Mouse (Mus musculus): Measurements from ENCODE around the gene Cd302. TPM values are rescaled to one million over a fixed set of nuclear protein-coding genes. Genes with fewer than 3 reads are reported as not detected.

The Cd302 gene
- total and polyA plus RNA-seq, 3 experiments, result not detected

DNA sequence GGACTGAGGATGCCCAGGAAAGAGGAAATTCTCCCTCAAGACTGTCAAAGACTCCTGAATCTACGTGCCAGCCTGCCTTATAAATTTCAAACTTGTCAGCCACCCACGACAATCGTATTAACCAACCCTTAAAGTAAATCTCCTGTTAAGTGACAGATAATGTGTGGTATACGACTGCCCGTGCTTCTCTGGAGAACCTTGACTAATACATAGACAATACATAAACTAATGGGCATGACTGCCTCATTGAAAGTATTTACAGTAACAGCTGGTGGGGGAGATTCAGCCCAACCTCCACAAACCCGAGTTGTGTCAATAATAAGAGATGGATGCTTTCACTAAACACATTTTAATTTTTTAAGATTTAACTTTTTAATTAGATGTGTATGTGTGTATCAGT lies 78.5 kb downstream of the Cd302 start:
- no peak overlapping the region for H3K4me2 ChIP-seq (ENCODE audit: insufficient read depth, low read depth, poor library complexity, severe bottlenecking)
- no peak overlapping the region for H3K27ac ChIP-seq (ENCODE audit: insufficient read depth, low read depth)
- H3K9me3 ChIP-seq (replicated peaks; ENCODE audit: low read length), result no peaks in the 10 kb centered on the region
- H3K27me3 ChIP-seq (replicated peaks), result no peaks in the 10 kb centered on the region
- dilution Hi-C loops (cut with MboI; ENCODE audit: extremely low pct_ligation_motif_present, extremely low pct_unique_long_range_greater_than_20kb, low sequenced_read_pairs), result no loop called here
- peaks cover 14% of the 10 kb centered on the region for H3K79me2 ChIP-seq (replicated peaks; ENCODE audit: control insufficient read depth, extremely low read depth, insufficient read depth, poor library complexity, severe bottlenecking)
- H3K4me1 ChIP-seq (ENCODE audit: control insufficient read depth in 1 of 2, insufficient read depth in 2 of 2), result peaks cover 7 to 25% of the 10 kb centered on the region in 2 experiments
- TF ChIP-seq MAFK (IDR thresholded peaks at IDR 0.05; ENCODE audit: insufficient replicate concordance, low read length) (no peak), USF1 (IDR thresholded peaks at IDR 0.05; ENCODE audit: low read depth, low read length) (no peak), ZC3H11A (IDR thresholded peaks at IDR 0.05; ENCODE audit: low read depth, low read length) (no peak), CHD1 (IDR thresholded peaks at IDR 0.05; ENCODE audit: low read depth, low read length) (no peak), MXI1 (IDR thresholded peaks at IDR 0.05; ENCODE audit: low read depth, low read length) (no peak), BHLHE40 (IDR thresholded peaks at IDR 0.05; ENCODE audit: low read depth, low read length) (no peak)
- H3K4me3 ChIP-seq (replicated peaks in 1 of 3; ENCODE audit: low read depth in 2 of 3, low read length in 2 of 3, poor library complexity in 1 of 3), result no peak overlapping the region
- H3K36me3 ChIP-seq (replicated peaks in 1 of 2; ENCODE audit: control insufficient read depth in 1 of 2, insufficient read depth in 1 of 2, low read length in 1 of 2), result peaks cover 3 to 16% of the 10 kb centered on the region in 2 experiments
- DNase-seq (ENCODE audit: extremely low read depth), result no peak
- H3K9ac ChIP-seq (ENCODE audit: insufficient read depth, low read depth), result no peak overlapping the region
- in situ Hi-C loops (cut with MboI; ENCODE audit: low pct_ligation_motif_present, low pct_unique_long_range_greater_than_20kb, low sequenced_read_pairs), result no loop called here

- Histone ChIP-seq H3K36me3 (replicated peaks in 1 of 2; ENCODE audit: control insufficient read depth in 1 of 2, insufficient read depth in 1 of 2, low read length in 1 of 2) (peaks cover 3 to 16% of the 10 kb centered on the region in 2 experiments), H3K27ac (ENCODE audit: insufficient read depth, low read depth) (no peak overlapping the region), H3K4me3 (replicated peaks in 1 of 3; ENCODE audit: low read depth in 2 of 3, low read length in 2 of 3, poor library complexity in 1 of 3) (no peak overlapping the region), H3K27me3 (replicated peaks) (no peaks in the 10 kb centered on the region), H3K9ac (ENCODE audit: insufficient read depth, low read depth) (no peak overlapping the region), H3K4me2 (ENCODE audit: insufficient read depth, low read depth, poor library complexity, severe bottlenecking) (no peak overlapping the region), H3K9me3 (replicated peaks; ENCODE audit: low read length) (no peaks in the 10 kb centered on the region), H3K4me1 (ENCODE audit: control insufficient read depth in 1 of 2, insufficient read depth in 2 of 2) (peaks cover 7 to 29% of the 10 kb centered on the region in 2 experiments), H3K79me2 (replicated peaks; ENCODE audit: control insufficient read depth, extremely low read depth, insufficient read depth, poor library complexity, severe bottlenecking) (peaks cover 3% of the 10 kb centered on the region)
- dilution Hi-C loops (cut with MboI; ENCODE audit: extremely low pct_ligation_motif_present, extremely low pct_unique_long_range_greater_than_20kb, low sequenced_read_pairs) (no loop called here), in situ Hi-C loops (cut with MboI; ENCODE audit: low pct_ligation_motif_present, low pct_unique_long_range_greater_than_20kb, low sequenced_read_pairs) (no loop called here)
- TF ChIP-seq RCOR1 (conservative IDR thresholded peaks at IDR 0.05; ENCODE audit: low read depth, low read length), result no peak
- TF ChIP-seq CHD1 (IDR thresholded peaks at IDR 0.05; ENCODE audit: low read depth, low read length), result no peak
- TF ChIP-seq BHLHE40 (IDR thresholded peaks at IDR 0.05; ENCODE audit: low read depth, low read length), result no peak
- TF ChIP-seq TBP (conservative IDR thresholded peaks at IDR 0.05; ENCODE audit: low read depth, low read length), result no peak
- TF ChIP-seq POLR2A (IDR thresholded peaks at IDR 0.05; ENCODE audit: low read depth, low read length), result no peak
- no peak for TF ChIP-seq USF2 (conservative IDR thresholded peaks at IDR 0.05; ENCODE audit: low read depth, low read length)
- TF ChIP-seq ZNF384 (IDR thresholded peaks at IDR 0.05; ENCODE audit: low read depth, low read length), result no peak
- no peak for TF ChIP-seq MYC (IDR thresholded peaks at IDR 0.05; ENCODE audit: low read depth, low read length)
- TF ChIP-seq ZMIZ1 (IDR thresholded peaks at IDR 0.05; ENCODE audit: low read depth, low read length), result no peak
- no peak for TF ChIP-seq ZC3H11A (IDR thresholded peaks at IDR 0.05; ENCODE audit: low read depth, low read length)
- no peak for TF ChIP-seq RAD21 (IDR thresholded peaks at IDR 0.05; ENCODE audit: low read depth, low read length)
- TF ChIP-seq POLR2AphosphoS2 (IDR thresholded peaks at IDR 0.05; ENCODE audit: low read depth, low read length), result no peak
- no peak for TF ChIP-seq IRF4 (IDR thresholded peaks at IDR 0.05; ENCODE audit: low read depth, low read length)
- no peak for TF ChIP-seq MAFK (IDR thresholded peaks at IDR 0.05; ENCODE audit: insufficient replicate concordance, low read length)
- TF ChIP-seq USF1 (IDR thresholded peaks at IDR 0.05; ENCODE audit: low read depth, low read length), result no peak
- TF ChIP-seq SMC3 (IDR thresholded peaks at IDR 0.05; ENCODE audit: low read depth, low read length), result no peak
- no peak for TF ChIP-seq GABPA (IDR thresholded peaks at IDR 0.05; ENCODE audit: insufficient replicate concordance, low read depth, low read length)
- TF ChIP-seq JUN (IDR thresholded peaks at IDR 0.05; ENCODE audit: insufficient read depth, low read depth, low read length), result no peak
- no peak for TF ChIP-seq UBTF (IDR thresholded peaks at IDR 0.05; ENCODE audit: low read depth, low read length)
- no peak for TF ChIP-seq NELFE (IDR thresholded peaks at IDR 0.05; ENCODE audit: low read depth, low read length)
- no peak for DNase-seq (ENCODE audit: extremely low read depth)
These were observed 80.1 kb downstream of the Cd302 start for GRCm38 (mm10) chr2:60204162-60204561.

Measured in CH12.LX (cell line).